Mouse (Mus musculus) kidney, embryonic 14.5 days (tissue): ENCODE measurements around the gene 2310022B05Rik. TPM values are rescaled to one million over a fixed set of nuclear protein-coding genes. Genes with fewer than 3 reads are reported as not detected.
A peak's percentile ranks its signal among the peaks of the same experiment; 100 is the strongest.

ENCODE experiments used
- ATAC-seq: fragments of 200-750 bp; cut with Nextera tagmentation; 2 replicates; pipeline ENCODE4 v1.8.0; 2017; ENCODE audit warnings: moderate number of reproducible peaks, mild to moderate bottlenecking, moderate TSS enrichment, moderate library complexity; ENCODE audit not compliant: low FRiP score, low TSS enrichment
- H3K27ac ChIP-seq: fragments of 300-500 bp; sonication (generic); 2 replicates; pipeline ENCODE4 v1.5.1; 2014; ENCODE audit warnings: low read depth, mild to moderate bottlenecking, low read length, moderate library complexity, mixed read lengths
- H3K27me3 ChIP-seq: fragments of 300-500 bp; sonication (generic); 2 replicates; pipeline ENCODE4 v1.6.1; 2014; ENCODE audit warnings: mild to moderate bottlenecking, low read length; ENCODE audit not compliant: control insufficient read depth, insufficient read depth
- H3K36me3 ChIP-seq: fragments of 300-500 bp; sonication (generic); 2 replicates; pipeline ENCODE4 v1.6.1; 2014; ENCODE audit warnings: low read length, mixed read lengths; ENCODE audit not compliant: control insufficient read depth, insufficient read depth
- H3K4me1 ChIP-seq: fragments of 300-500 bp; sonication (generic); 2 replicates; pipeline ENCODE4 v1.6.1; 2014; ENCODE audit warnings: low read length, mixed read lengths; ENCODE audit not compliant: control insufficient read depth, insufficient read depth
- H3K4me2 ChIP-seq: fragments of 300-500 bp; sonication (generic); replicated peaks from 2 replicates; pipeline ENCODE4 v1.6.1; 2014; ENCODE audit warnings: low read depth, mild to moderate bottlenecking, low read length
- H3K4me3 ChIP-seq: fragments of 300-500 bp; sonication (generic); 2 replicates; pipeline ENCODE4 v1.5.1; 2014; ENCODE audit warnings: mild to moderate bottlenecking, low read length
- H3K9ac ChIP-seq: fragments of 300-500 bp; sonication (generic); 2 replicates; pipeline ENCODE4 v1.6.1; 2014; ENCODE audit warnings: low read depth, mild to moderate bottlenecking, low read length, moderate library complexity
- H3K9me3 ChIP-seq: fragments of 300-500 bp; sonication (generic); 2 replicates; pipeline ENCODE4 v1.6.1; 2016; ENCODE audit warnings: low read length; ENCODE audit not compliant: control insufficient read depth
- WGBS: fragments of 180-500 bp; shearing (Covaris S2); extraction: QIAGEN DNeasy Blood & Tissue Kit; methylation state at CpG from one replicate; pipeline ENCODE4 v1.1.7; 2014; 5-methylcytosine and 5-hydroxymethylcytosine counted together
- polyA plus RNA-seq: library from polyadenylated mRNA; unstranded; fragments of >200 nt; fragmentation: Nextera tagmentation; extraction: Ambion mirVana; gene quantifications from 2 replicates; pipeline ENCODE4 v1.2.1, GENCODE M21; 2014

2310022B05Rik gene
- polyA plus RNA-seq, 1 experiment from 2014 or later = 38.8 TPM

DNA sequence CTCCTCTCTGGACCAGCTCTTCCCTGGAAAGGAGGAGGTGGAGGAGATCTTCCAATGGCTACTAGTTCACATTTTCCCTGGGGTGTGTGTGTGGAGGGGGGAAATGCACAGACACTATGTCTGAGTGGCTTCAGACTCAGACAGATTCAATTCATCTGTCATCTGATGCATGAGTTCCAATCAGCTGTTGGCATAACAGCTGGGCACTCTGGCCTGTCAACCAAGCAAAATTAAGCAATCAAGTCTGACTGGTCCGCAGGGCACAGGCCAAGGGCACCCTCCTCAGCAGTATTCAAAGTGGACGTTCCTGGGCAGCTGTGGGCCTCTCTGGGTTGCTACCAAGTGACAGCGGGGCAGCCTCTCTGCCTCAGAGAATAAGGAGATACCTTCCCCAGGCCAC is 5.6 kb upstream of the 2310022B05Rik start:
- no peak overlapping the region for H3K4me3 ChIP-seq
- WGBS = 74% methylated on average over 3 of the region's 3 CpGs

DNA sequence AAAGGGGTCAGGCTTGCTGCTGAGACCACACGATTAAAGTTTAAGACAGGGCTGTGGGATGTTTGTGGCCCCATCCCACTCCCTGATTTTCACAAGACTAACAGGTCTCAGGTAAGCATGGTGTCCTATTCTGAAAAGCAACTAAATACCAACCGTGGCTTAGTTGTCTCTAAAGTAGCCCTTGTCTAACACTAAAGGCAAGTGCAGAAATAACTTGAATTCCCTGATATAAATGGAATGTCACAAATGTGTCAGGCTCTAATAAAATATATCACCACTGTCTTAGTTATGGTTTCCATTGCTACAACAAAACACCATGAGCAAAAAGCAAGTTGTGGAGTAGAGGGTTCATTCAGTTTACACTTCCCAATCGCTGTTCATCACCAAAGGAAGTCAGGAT is 1.2 kb upstream of the 2310022B05Rik start:
- WGBS = 74% methylated on average over 3 of the region's 3 CpGs
- H3K4me2 ChIP-seq = no peak overlapping the region
- no peaks in the 10 kb centered on the region for H3K9me3 ChIP-seq
- H3K27me3 ChIP-seq = no peaks in the 10 kb centered on the region
- H3K4me3 ChIP-seq = no peak overlapping the region
- ATAC-seq = no peak
- H3K9ac ChIP-seq = 0 out of 2 replicates have a peak overlapping the region, but pooled peaks have one; percentile 7
- no peak overlapping the region for H3K27ac ChIP-seq
- H3K4me1 ChIP-seq = peaks cover 19% of the 10 kb centered on the region
- no peaks in the 10 kb centered on the region for H3K36me3 ChIP-seq

More for the DNA sequence above, 5.6 kb upstream of the 2310022B05Rik start:
- Histone ChIP-seq H3K4me1 (no peaks in the 10 kb centered on the region), H3K9ac (no peak overlapping the region), H3K4me2 (no peak overlapping the region), H3K36me3 (peaks cover 14% of the 10 kb centered on the region), H3K27me3 (no peaks in the 10 kb centered on the region), H3K9me3 (no peaks in the 10 kb centered on the region), H3K27ac (no peak overlapping the region)
- ATAC-seq = no peak

DNA sequence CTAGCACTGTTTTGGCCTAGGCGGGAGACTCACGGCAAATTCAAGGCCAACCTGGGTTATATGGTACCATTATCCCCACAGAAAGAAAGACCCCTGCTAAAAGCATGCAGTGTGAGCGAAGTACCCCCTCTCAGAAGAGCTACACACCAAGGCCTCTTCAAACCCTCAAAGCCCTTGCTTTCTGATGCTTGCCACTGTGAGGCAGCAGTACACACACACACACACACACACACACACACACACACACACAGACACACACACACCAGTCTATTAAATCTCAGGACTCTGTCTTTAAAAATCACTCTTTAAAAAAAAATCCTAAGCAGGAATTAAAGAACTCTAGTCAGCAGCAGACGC is 683 bp upstream of the 2310022B05Rik start:
- 42% methylated on average over 4 of the region's 4 CpGs for WGBS
- ATAC-seq = no peak
- Histone ChIP-seq H3K4me1 (peaks cover 21% of the 10 kb centered on the region), H3K4me3 (peak overlapping the region; percentile 91), H3K9ac (peak overlapping the region; percentile 90; the same call in 1 of the 2 replicates), H3K27ac (peak overlapping the region; percentile 66; the same call in 1 of the 2 replicates), H3K27me3 (no peaks in the 10 kb centered on the region), H3K4me2 (peak overlapping the region; percentile 77), H3K36me3 (no peaks in the 10 kb centered on the region), H3K9me3 (no peaks in the 10 kb centered on the region)

DNA sequence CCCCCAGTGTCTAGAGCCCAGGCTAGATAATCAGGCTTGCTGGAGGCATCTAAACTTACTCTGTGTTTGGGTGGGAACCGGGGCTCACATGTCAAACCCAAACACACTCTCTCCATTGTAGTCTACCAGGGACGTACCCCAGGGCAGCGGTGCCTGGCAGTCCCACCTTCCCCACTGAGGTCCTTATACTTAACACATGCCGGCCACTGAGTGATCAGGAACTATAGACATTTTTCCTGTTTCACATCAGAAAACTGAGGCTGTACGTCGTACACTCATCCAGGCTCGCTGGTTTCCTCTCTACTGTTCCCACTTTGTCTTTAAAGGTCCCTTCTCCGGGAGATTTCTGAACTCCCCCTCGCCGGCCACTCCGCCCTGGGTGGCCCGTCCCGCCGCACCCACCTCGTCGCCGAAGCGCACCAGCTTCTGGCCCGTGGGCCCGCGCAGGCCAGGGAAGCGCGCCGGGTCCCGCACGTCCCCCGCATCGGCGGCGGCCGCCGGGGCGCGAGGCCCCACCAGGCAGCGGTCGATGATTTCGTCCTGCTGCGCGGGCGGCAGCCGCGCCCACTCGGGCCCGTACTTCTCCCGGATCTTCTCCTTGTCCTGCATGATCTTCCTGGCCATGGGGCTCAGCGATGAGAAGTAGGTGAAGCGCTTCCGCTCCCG is 590 bp downstream of the 2310022B05Rik start:
- H3K9ac ChIP-seq = peak overlapping the region; percentile 90
- H3K9me3 ChIP-seq = no peaks in the 10 kb centered on the region
- H3K4me2 ChIP-seq = peak overlapping the region; percentile 77
- H3K36me3 ChIP-seq = no peaks in the 10 kb centered on the region
- H3K27me3 ChIP-seq = no peaks in the 10 kb centered on the region
- ATAC-seq = peak; percentile 49
- H3K4me1 ChIP-seq = peaks cover 31% of the 10 kb centered on the region
- WGBS = under 1% methylated on average over 47 of the region's 49 CpGs
- peak overlapping the region; percentile 83 for H3K27ac ChIP-seq
- H3K4me3 ChIP-seq = peak overlapping the region; percentile 91

DNA sequence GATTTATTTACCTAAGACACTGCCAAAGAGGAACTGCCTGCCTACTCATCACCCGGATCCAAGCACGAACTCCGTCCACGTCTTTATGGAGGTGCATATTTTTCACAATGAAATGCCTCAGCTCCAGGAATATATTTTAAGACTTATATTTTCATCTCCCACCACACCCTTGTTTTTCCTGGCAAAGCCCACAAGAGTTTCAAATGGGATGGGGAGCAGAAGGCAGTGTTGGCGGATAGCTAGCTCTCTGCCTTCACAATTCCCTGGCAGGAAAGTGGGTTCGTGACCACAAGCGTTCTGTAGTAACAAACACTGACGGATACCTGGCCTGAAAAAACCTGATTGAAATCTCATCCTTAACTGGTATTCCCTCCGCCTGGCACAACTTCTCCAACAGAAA is 1.4 kb downstream of the 2310022B05Rik start:
- 25% methylated on average over 9 of the region's 9 CpGs for WGBS
- peaks cover 32% of the 10 kb centered on the region for H3K4me1 ChIP-seq
- H3K9me3 ChIP-seq = no peaks in the 10 kb centered on the region
- peak overlapping the region; percentile 77 for H3K4me2 ChIP-seq
- H3K4me3 ChIP-seq = peak overlapping the region; percentile 91
- H3K36me3 ChIP-seq = no peaks in the 10 kb centered on the region
- H3K27me3 ChIP-seq = no peaks in the 10 kb centered on the region
- ATAC-seq = no peak
- H3K27ac ChIP-seq = peak overlapping the region; percentile 83; the same call in 1 of the 2 replicates
- peak overlapping the region; percentile 90 for H3K9ac ChIP-seq

DNA sequence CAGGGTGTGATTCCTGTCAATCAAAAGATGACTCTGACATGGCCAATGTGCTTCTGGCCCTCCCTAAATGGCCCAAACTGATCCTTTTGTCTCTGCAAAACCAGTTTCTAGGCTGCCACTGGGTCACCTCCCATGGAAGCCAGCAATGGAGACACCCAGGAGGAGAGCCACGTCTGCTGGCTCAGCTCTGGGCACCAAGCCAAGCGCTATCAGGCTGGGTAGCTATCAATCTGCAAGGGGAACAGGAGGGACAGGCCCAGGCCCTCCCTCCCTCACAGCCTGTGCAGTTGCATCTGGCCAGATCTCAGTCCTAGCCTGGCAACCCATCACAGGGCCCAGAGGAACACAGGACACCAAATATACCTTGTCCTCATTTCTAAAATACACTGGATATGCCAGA is 4.8 kb downstream of the 2310022B05Rik start:
- Histone ChIP-seq H3K4me3 (no peak overlapping the region), H3K9ac (no peak overlapping the region), H3K36me3 (peaks cover 7% of the 10 kb centered on the region; the same call in 1 of the 2 replicates), H3K27ac (peak overlapping the region; percentile 19; the same call in 1 of the 2 replicates), H3K4me2 (0 out of 2 replicates have a peak overlapping the region, but pooled peaks have one; percentile 8), H3K9me3 (no peaks in the 10 kb centered on the region), H3K27me3 (no peaks in the 10 kb centered on the region), H3K4me1 (peaks cover 52% of the 10 kb centered on the region)
- ATAC-seq = no peak
- WGBS = 30% methylated on average over 2 of the region's 2 CpGs

DNA sequence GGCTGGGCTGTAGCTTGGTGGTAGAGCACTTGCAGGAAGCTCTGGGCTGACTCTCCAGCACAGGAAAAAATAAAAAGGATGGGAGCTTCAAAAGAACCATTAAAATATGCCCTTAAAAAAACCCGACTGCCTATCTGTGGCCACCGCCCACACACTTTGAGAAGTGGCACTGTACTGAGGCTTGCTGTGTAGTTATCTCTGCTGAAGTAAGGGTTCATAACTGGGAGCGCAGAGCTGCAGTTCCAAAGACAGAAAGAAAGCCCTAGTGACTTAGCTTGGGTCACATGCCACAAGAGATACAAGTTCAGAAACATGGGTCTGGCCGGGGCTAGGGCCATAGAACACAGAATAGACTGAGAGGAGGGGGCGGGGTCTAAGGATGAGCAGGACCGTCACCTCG is 5.2 kb downstream of the 2310022B05Rik start:
- Histone ChIP-seq H3K4me2 (0 out of 2 replicates have a peak overlapping the region, but pooled peaks have one; percentile 8), H3K27me3 (no peaks in the 10 kb centered on the region), H3K9me3 (no peaks in the 10 kb centered on the region), H3K27ac (no peak overlapping the region; the same call in 1 of the 2 replicates), H3K36me3 (peaks cover 7% of the 10 kb centered on the region; the same call in 1 of the 2 replicates), H3K4me3 (no peak overlapping the region), H3K9ac (no peak overlapping the region), H3K4me1 (peaks cover 56% of the 10 kb centered on the region)
- no peak for ATAC-seq
- 77% methylated on average over 7 of the region's 7 CpGs for WGBS

DNA sequence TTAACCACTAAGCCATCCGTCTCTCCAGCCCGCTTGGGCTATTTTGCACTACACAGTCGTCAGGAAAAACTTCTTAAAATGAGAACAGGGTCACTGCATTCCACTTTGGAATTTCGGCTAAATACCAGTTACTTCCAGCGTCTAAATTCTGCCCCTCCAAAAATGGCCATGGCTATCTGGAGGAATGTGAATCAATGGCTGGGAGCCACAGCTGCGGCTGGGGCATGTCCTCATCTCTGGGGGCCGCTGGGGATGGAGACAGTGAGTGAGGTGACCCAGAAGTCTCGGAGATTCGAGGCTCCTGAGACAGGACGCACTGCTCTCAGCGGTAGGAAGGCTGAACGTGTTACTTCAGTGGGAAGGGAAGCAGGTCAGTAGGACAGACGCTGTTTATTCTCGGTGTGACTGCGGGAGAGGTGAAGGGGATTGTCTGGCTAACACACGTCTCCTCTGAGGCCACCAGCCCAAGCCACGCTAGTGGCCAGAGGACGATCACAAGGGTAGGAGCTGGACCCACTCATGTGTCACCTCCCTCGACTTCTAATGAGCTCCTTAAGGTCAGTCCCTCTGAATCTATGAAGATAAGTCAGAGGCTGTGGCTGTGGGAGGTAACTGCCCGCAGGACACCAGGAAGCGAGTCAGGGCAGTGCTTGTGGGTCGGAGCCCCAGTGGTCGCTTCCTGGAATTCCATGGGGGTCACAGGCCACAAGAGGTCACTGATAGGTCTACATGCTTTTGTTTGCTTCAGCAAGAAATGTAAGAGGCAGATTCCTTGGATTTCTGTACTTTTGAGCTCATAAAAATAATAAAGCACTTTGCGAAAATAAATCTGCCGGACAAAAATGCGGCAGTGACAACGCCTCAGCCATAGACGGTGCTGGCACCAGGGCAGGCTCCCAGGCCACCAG is 9.3 kb downstream of the 2310022B05Rik start:
- Histone ChIP-seq H3K4me1 (peaks cover 41% of the 10 kb centered on the region), H3K9me3 (no peaks in the 10 kb centered on the region), H3K9ac (no peak overlapping the region), H3K4me2 (0 out of 2 replicates have a peak overlapping the region, but pooled peaks have one; percentile 8), H3K27ac (peak overlapping the region; percentile 65; the same call in 1 of the 2 replicates), H3K36me3 (peaks cover 11% of the 10 kb centered on the region; the same call in 1 of the 2 replicates), H3K4me3 (no peak overlapping the region), H3K27me3 (no peaks in the 10 kb centered on the region)
- ATAC-seq = no peak
- WGBS = 41% methylated on average over 28 of the region's 28 CpGs
